Mouse (Mus musculus) lung, embryonic 15.5 days (tissue): ENCODE results near the gene Mlana. TPM values are rescaled to one million over a fixed set of nuclear protein-coding genes. Genes with fewer than 3 reads are reported as not detected.

Experiments
- ATAC-seq: fragments of 200-750 bp; cut with Nextera tagmentation; 2 replicates; pipeline ENCODE4 v1.8.0; 2017; ENCODE audit warnings: moderate number of reproducible peaks, borderline replicate concordance; ENCODE audit not compliant: low FRiP score, low TSS enrichment; ENCODE audit errors: extremely low read depth
- H3K27ac ChIP-seq: fragments of 300-500 bp; sonication (generic); 2 replicates; pipeline ENCODE4 v1.5.1; 2015; ENCODE audit warnings: moderate library complexity, mild to moderate bottlenecking, inconsistent platforms
- H3K27me3 ChIP-seq: fragments of 300-500 bp; sonication (generic); 2 replicates; pipeline ENCODE4 v1.6.1; 2015; ENCODE audit warnings: inconsistent platforms
- H3K36me3 ChIP-seq: fragments of 300-500 bp; sonication (generic); 2 replicates; pipeline ENCODE4 v1.6.1; 2015; ENCODE audit warnings: inconsistent platforms
- H3K4me1 ChIP-seq: fragments of 300-500 bp; sonication (generic); 2 replicates; pipeline ENCODE4 v1.6.1; 2015; ENCODE audit warnings: inconsistent platforms
- H3K4me2 ChIP-seq: fragments of 300-500 bp; sonication (generic); 2 replicates; pipeline ENCODE4 v1.6.1; 2015; ENCODE audit warnings: inconsistent platforms, mild to moderate bottlenecking, moderate library complexity
- H3K4me3 ChIP-seq: fragments of 300-500 bp; sonication (generic); 2 replicates; pipeline ENCODE4 v1.5.1; 2015; ENCODE audit warnings: mild to moderate bottlenecking, inconsistent platforms
- H3K9ac ChIP-seq: fragments of 300-500 bp; sonication (generic); 2 replicates; pipeline ENCODE4 v1.6.1; 2015; ENCODE audit warnings: inconsistent platforms
- H3K9me3 ChIP-seq: fragments of 300-500 bp; sonication (generic); 2 replicates; pipeline ENCODE4 v1.6.1; 2016; ENCODE audit warnings: inconsistent platforms
- WGBS: fragments of 180-500 bp; shearing (Covaris S2); methylation state at CpG from one replicate; pipeline ENCODE4 v1.1.7; 2015; 5-methylcytosine and 5-hydroxymethylcytosine counted together
- polyA plus RNA-seq: library from polyadenylated mRNA; unstranded; fragments of >200 nt; fragmentation: Nextera tagmentation; extraction: Ambion mirVana; gene quantifications from 2 replicates; pipeline ENCODE4 v1.2.1, GENCODE M21; 2015

The Mlana gene
- polyA plus RNA-seq = not detected in 2 replicates

GRCm38 (mm10) chr19:29697245-29697874, at the start of gene Mlana:
Gene Mlana, plus strand, starts transcription at chr19:29697824.
- ATAC-seq = no peak
- Histone ChIP-seq H3K27ac (no peak within 1 kb of the TSS), H3K4me2 (no peak within 1 kb of the TSS), H3K4me1 (0 out of 2 replicates have a peak, but pooled peaks cover 5% of the 10 kb centered on the region), H3K36me3 (no peaks in the 10 kb centered on the region), H3K27me3 (peaks cover 35% of the 10 kb centered on the region), H3K4me3 (no peak within 1 kb of the TSS), H3K9me3 (no peaks in the 10 kb centered on the region; the same call in 1 of the 2 replicates), H3K9ac (no peak within 1 kb of the TSS)
- WGBS = 35% methylated on average over 3 of the region's 3 CpGs

DNA sequence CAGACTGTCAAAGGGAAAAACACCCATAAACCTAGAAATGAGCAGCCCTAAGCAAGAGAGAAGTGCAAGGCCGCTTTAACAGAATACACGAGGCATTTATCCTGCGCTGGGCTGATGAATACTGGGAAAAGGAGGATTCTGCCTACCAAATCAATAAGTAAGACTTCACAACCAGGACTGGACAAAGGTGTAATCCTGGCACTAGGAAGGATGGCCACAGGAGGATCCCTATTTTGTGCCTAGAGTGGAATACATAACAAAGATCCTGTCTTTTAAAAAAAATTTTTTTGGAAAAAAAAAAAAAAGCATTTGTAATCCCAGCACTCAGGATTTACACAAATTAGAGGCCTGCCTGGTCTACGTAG, 49.1 kb upstream of the Mlana start:
- no peak overlapping the region for H3K27ac ChIP-seq
- no peaks in the 10 kb centered on the region for H3K36me3 ChIP-seq
- no peak overlapping the region for H3K9ac ChIP-seq
- no peak for ATAC-seq
- 28% methylated on average over 4 of the region's 4 CpGs for WGBS
- peak overlapping the region; percentile 78 for H3K4me2 ChIP-seq
- peak overlapping the region; percentile 69 for H3K4me3 ChIP-seq
- peaks cover 5% of the 10 kb centered on the region; the same call in 1 of the 2 replicates for H3K4me1 ChIP-seq
- peaks cover 50% of the 10 kb centered on the region for H3K27me3 ChIP-seq
- H3K9me3 ChIP-seq = no peaks in the 10 kb centered on the region

DNA sequence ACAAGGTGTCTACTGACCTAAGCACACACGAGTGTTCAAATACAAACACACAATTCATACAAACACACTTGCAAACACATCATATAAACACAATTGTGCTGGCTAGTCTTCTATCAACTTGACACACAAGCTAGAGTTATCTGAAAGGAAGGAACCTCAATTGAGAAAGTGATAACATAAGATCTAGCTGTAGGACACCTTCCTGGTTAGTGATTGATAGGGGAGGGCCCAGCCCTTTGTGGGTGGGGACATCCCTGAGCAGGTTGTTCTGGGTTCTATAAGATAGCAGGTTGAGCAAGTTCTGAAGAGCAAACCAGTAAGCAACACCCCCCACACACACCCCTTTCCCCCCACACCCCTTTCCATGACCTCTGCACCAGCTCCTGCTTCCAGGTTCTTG, 47.9 kb upstream of the Mlana start:
- Histone ChIP-seq H3K9me3 (no peaks in the 10 kb centered on the region), H3K36me3 (no peaks in the 10 kb centered on the region), H3K27me3 (peaks cover 57% of the 10 kb centered on the region), H3K4me1 (peaks cover 5% of the 10 kb centered on the region; the same call in 1 of the 2 replicates), H3K4me3 (no peak overlapping the region), H3K27ac (no peak overlapping the region), H3K9ac (no peak overlapping the region), H3K4me2 (no peak overlapping the region)
- no peak for ATAC-seq
- 59% methylated on average over 1 of the region's 1 CpGs for WGBS

- ATAC-seq = no peak
- Histone ChIP-seq H3K4me2 (no peak overlapping the region), H3K4me1 (no peaks in the 10 kb centered on the region), H3K27me3 (peaks cover 84% of the 10 kb centered on the region), H3K36me3 (no peaks in the 10 kb centered on the region), H3K27ac (no peak overlapping the region), H3K9ac (no peak overlapping the region), H3K4me3 (no peak overlapping the region), H3K9me3 (no peaks in the 10 kb centered on the region)
- WGBS = 81% methylated on average over 9 of the region's 9 CpGs
Observed at GRCm38 (mm10) chr19:29653768-29654265, 43.8 kb upstream of the Mlana start.

DNA sequence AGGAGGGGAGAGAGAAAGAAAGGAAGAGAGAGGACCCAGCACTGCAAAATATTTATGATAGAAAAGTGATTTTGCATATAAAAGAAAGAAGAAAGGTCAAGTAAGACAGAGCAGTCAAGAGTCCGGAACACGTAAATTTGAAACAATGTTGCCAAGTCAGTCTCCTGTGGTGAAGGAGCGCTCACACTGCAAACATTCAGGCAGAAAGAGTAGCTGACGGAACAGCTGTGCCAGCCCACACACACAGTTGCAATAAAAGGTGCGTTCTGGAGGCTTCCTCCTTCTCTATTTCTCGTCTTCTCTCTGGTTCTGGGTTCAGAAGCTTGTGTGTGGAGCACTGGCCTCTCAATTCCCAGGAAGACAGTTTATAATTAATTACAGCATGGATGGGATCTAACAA, 42.5 kb upstream of the Mlana start:
- Histone ChIP-seq H3K27me3 (peaks cover 86% of the 10 kb centered on the region), H3K4me3 (no peak overlapping the region), H3K27ac (no peak overlapping the region), H3K4me1 (no peaks in the 10 kb centered on the region), H3K36me3 (no peaks in the 10 kb centered on the region), H3K4me2 (no peak overlapping the region), H3K9me3 (no peaks in the 10 kb centered on the region), H3K9ac (no peak overlapping the region)
- no peak for ATAC-seq
- 48% methylated on average over 6 of the region's 6 CpGs for WGBS

- Histone ChIP-seq H3K4me2 (no peak overlapping the region), H3K9ac (no peak overlapping the region), H3K36me3 (no peaks in the 10 kb centered on the region), H3K27me3 (peaks cover 81% of the 10 kb centered on the region), H3K9me3 (no peaks in the 10 kb centered on the region), H3K4me3 (no peak overlapping the region), H3K4me1 (no peaks in the 10 kb centered on the region), H3K27ac (no peak overlapping the region)
- no peak for ATAC-seq
- 77% methylated on average over 4 of the region's 4 CpGs for whole genome bisulfite sequencing
Observed at GRCm38 (mm10) chr19:29656029-29656428, 41.6 kb upstream of the Mlana start.

GRCm38 (mm10) chr19:29656620-29657019, 41.0 kb upstream of the Mlana start:
- 77% methylated on average over 5 of the region's 5 CpGs for WGBS
- no peak for ATAC-seq
- Histone ChIP-seq H3K36me3 (no peaks in the 10 kb centered on the region), H3K4me1 (no peaks in the 10 kb centered on the region), H3K27me3 (peaks cover 81% of the 10 kb centered on the region), H3K4me2 (no peak overlapping the region), H3K9me3 (no peaks in the 10 kb centered on the region), H3K9ac (no peak overlapping the region), H3K4me3 (no peak overlapping the region), H3K27ac (no peak overlapping the region)

DNA sequence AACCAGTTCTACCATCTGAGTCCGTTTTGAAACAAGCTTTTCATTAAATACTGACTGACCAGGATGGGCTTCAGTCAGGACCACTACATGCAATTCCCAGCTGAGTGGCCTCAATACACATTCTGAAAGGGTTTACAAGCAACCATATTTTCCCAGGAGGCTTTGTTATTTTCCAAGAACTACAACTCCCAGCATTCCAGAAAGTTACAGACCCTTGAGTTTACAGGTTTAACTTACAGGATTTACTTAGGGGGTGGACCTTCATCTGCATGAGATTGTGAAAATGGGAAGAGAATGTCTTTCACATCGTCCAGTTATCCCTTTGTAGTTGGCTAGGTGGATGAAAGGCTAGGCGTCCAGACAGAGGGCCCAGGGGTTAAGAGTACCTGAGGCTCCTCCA, 40.6 kb upstream of the Mlana start:
- H3K9ac ChIP-seq = no peak overlapping the region

DNA sequence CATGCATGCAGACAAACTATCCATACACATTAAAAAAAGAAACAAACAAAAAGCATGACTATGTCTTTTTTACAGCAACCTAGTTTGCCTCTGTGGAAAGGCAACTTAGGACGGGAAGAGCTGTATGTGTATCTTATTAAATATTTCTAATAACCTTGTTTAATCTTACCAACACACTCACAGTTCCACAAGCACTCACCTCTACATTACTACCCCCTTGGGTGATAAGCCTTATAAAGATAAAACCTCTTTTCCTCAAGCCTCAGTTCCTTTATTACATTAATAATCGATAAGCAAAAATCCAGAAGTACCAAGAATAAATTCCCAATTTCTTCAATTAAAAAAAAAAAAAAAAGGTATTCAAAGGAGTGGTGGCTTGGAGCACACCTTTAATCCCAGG, 40.1 kb upstream of the Mlana start:
- Histone ChIP-seq H3K27ac (no peak overlapping the region), H3K9ac (no peak overlapping the region), H3K9me3 (no peaks in the 10 kb centered on the region), H3K27me3 (peaks cover 82% of the 10 kb centered on the region), H3K4me1 (no peaks in the 10 kb centered on the region), H3K4me2 (no peak overlapping the region), H3K36me3 (no peaks in the 10 kb centered on the region), H3K4me3 (no peak overlapping the region)
- WGBS = 86% methylated on average over 2 of the region's 2 CpGs
- no peak for ATAC-seq

More for the DNA sequence above, 40.6 kb upstream of the Mlana start:
- Histone ChIP-seq H3K36me3 (no peaks in the 10 kb centered on the region), H3K4me3 (no peak overlapping the region), H3K4me2 (no peak overlapping the region), H3K27me3 (peaks cover 81% of the 10 kb centered on the region), H3K9me3 (no peaks in the 10 kb centered on the region), H3K27ac (no peak overlapping the region), H3K4me1 (no peaks in the 10 kb centered on the region)
- 48% methylated on average over 3 of the region's 3 CpGs for WGBS
- ATAC-seq = no peak

DNA sequence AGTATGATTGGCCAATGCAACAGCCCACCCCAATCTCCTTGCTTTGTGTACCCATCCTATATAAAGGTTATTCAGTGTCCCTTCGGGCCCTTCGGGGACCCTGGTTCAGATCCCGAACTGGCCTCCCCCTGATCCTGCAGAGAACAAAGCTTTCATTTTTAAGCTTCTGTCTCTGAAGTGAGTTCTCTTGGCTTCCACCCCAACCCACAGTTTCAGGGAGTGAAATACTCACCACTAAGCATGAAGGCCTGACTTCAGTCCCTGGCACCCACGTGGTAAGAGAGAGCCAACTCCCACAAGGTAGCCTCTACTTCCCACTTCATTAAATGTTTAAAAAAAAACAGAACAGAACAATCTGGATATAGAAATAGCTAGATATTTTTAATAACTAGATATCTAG, 38.8 kb upstream of the Mlana start:
- Histone ChIP-seq H3K4me1 (no peaks in the 10 kb centered on the region), H3K27me3 (peaks cover 82% of the 10 kb centered on the region), H3K27ac (no peak overlapping the region), H3K9me3 (no peaks in the 10 kb centered on the region), H3K9ac (no peak overlapping the region), H3K4me3 (no peak overlapping the region), H3K4me2 (no peak overlapping the region), H3K36me3 (no peaks in the 10 kb centered on the region)
- no peak for ATAC-seq
- 87% methylated on average over 4 of the region's 4 CpGs for WGBS

DNA sequence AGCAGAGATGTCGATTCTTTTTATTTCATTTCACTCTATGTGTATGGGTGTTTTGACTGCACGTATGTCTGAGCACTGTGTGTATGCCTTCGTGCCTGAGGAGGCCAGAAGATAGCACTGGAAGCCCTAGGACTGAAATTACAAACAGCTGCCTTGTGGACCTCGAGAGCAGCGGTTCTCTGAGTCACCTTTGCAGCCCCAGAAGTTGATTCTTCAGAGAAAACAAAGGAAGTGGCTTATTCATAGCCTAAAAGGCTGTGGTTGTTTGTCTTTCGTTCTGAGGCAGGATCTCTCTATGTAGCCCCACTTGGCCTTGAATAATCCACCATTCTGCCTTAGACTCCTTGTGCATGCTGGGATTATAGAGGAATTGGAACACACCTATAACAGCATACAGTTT, 37.9 kb upstream of the Mlana start:
- no peak overlapping the region for H3K4me3 ChIP-seq
- WGBS = 56% methylated on average over 6 of the region's 6 CpGs
- H3K27ac ChIP-seq = no peak overlapping the region
- no peak overlapping the region for H3K9ac ChIP-seq
- H3K9me3 ChIP-seq = no peaks in the 10 kb centered on the region
- no peak overlapping the region for H3K4me2 ChIP-seq
- ATAC-seq = no peak
- H3K4me1 ChIP-seq = no peaks in the 10 kb centered on the region
- no peaks in the 10 kb centered on the region for H3K36me3 ChIP-seq
- peaks cover 87% of the 10 kb centered on the region for H3K27me3 ChIP-seq

DNA sequence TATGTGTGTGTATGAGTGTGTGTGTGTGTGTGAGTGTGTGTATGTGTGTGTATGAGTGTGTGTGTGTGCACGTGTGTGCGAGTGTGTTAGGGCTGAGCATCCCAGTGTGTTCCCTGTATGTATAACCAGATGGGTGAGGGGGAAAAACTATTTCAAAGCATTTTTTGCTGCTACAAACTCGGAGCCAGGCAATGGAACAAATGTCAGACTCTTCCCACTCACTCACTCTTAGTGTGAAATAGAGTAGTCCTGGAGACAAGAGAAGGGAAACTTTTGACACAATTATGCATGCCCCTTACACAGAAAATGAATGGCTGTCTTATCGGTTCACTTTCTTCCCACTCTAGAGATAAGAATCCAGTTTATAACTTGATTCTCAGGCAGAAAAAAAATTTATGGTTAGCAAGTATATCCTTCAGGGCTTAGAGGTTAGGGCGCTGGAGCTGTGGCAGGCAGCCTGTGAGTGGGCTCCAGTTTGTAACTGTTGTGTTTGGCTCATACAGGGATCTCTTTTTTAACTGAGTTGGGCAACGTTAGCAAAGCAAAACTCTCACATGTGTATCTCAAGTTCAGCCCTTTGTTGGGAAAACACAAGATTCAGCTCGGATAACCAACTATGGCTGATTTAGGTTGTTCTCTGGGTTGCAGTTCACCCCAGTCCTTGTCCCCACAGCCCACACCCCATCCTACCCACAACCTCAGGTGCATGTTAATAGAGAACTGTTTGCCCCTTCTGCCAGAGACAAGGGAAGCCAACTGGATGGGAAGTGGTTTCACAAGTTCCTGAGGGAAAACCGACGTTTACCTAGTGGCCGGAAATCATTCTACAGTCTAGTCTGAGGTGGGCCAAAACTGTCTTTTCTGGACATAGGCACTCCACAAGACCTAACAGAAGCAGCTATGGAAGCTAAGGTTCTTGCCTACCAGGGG, 36.5 kb upstream of the Mlana start:
- H3K27me3 ChIP-seq = peaks cover 89% of the 10 kb centered on the region
- H3K4me2 ChIP-seq = no peak overlapping the region
- 71% methylated on average over 10 of the region's 10 CpGs for WGBS
- H3K4me3 ChIP-seq = no peak overlapping the region
- H3K4me1 ChIP-seq = no peaks in the 10 kb centered on the region
- H3K36me3 ChIP-seq = no peaks in the 10 kb centered on the region
- no peak overlapping the region for H3K9ac ChIP-seq
- H3K27ac ChIP-seq = no peak overlapping the region
- ATAC-seq = no peak
- no peaks in the 10 kb centered on the region for H3K9me3 ChIP-seq
